Mouse (Mus musculus): ENCODE results near the gene Skiv2l.
"Not testable (repeated sequence)": the region's sequence is repeated elsewhere in the genome, so short reads cannot be mapped to it uniquely, and the experiment has no call there.

The Skiv2l gene

GRCm38 (mm10) chr17:34874321-34874720 lies 24.3 kb upstream of the Skiv2l start:
- no peak for DNase-seq (ENCODE audit: low spot score in 2 of 2)

GRCm38 (mm10) chr17:34865981-34866380 lies 16.0 kb upstream of the Skiv2l start:
- no peak for DNase-seq (ENCODE audit: low spot score in 2 of 2)

GRCm38 (mm10) chr17:34862416-34863081 lies 12.5 kb upstream of the Skiv2l start, which contains the start of gene Cfb:
Cfb (minus strand) TSS chr17:34862518.
- no peak for DNase-seq (ENCODE audit: low spot score in 2 of 2)

- DNase-seq (ENCODE audit: low spot score in 2 of 2) = no peak
These were observed 11.8 kb upstream of the Skiv2l start for GRCm38 (mm10) chr17:34861704-34862415.

GRCm38 (mm10) chr17:34860514-34860913 lies 10.5 kb upstream of the Skiv2l start:
- DNase-seq (ENCODE audit: low spot score in 2 of 2) = no peak

- no peak for DNase-seq (ENCODE audit: low spot score in 2 of 2)
These were observed 8.7 kb upstream of the Skiv2l start for GRCm38 (mm10) chr17:34858670-34859069.

GRCm38 (mm10) chr17:34855825-34856224 lies 5.8 kb upstream of the Skiv2l start:
- DNase-seq (ENCODE audit: low spot score in 2 of 2) = peak; percentile 42 to 59

- DNase-seq (ENCODE audit: low spot score in 2 of 2) = no peak
These were observed 4.8 kb upstream of the Skiv2l start for GRCm38 (mm10) chr17:34854761-34855160.

GRCm38 (mm10) chr17:34853511-34853910 lies 3.5 kb upstream of the Skiv2l start:
- no peak for DNase-seq (ENCODE audit: low spot score in 2 of 2)

GRCm38 (mm10) chr17:34850517-34851125 lies 611 bp upstream of the Skiv2l start:
- no peak for DNase-seq (ENCODE audit: low spot score in 2 of 2)

- DNase-seq (ENCODE audit: low spot score in 2 of 2) = no peak
These were observed 2.4 kb downstream of the Skiv2l start for GRCm38 (mm10) chr17:34847615-34848014.

- DNase-seq (ENCODE audit: low spot score in 2 of 2) = no peak
These were observed 2.8 kb downstream of the Skiv2l start for GRCm38 (mm10) chr17:34847192-34847591.

- no peak for DNase-seq (ENCODE audit: low spot score in 2 of 2)
These were observed 5.1 kb downstream of the Skiv2l start for GRCm38 (mm10) chr17:34844884-34845283.

- DNase-seq (ENCODE audit: low spot score in 2 of 2) = no peak
These were observed 9.2 kb downstream of the Skiv2l start for GRCm38 (mm10) chr17:34840736-34841307.

- DNase-seq (ENCODE audit: low spot score in 2 of 2) = no peak
These were observed 11.2 kb downstream of the Skiv2l start for GRCm38 (mm10) chr17:34838785-34839184.

- DNase-seq (ENCODE audit: low spot score in 2 of 2) = no peak
These were observed 12.3 kb downstream of the Skiv2l start for GRCm38 (mm10) chr17:34837464-34838324.

GRCm38 (mm10) chr17:34836856-34837221 lies 13.2 kb downstream of the Skiv2l start, which contains the start of the genes Stk19 and Dxo:
Stk19 (minus strand) TSS chr17:34836945.
Dxo (plus strand) TSS chr17:34837019.
- peak; percentile 92 to 95 for DNase-seq (ENCODE audit: low spot score in 2 of 2)

GRCm38 (mm10) chr17:34836155-34836855 lies 13.7 kb downstream of the Skiv2l start:
- DNase-seq (ENCODE audit: low spot score in 2 of 2) = no peak

- not testable (repeated sequence) for DNase-seq (ENCODE audit: low spot score in 2 of 2)
These were observed 19.2 kb downstream of the Skiv2l start for GRCm38 (mm10) chr17:34830776-34831175.

GRCm38 (mm10) chr17:34814818-34815370 lies 35.1 kb downstream of the Skiv2l start:
- no peak for DNase-seq (ENCODE audit: low spot score in 2 of 2)
